In genomic region chr15:82065511-82065910, GRCm38 (mm10) we compare ENCODE assay signal across 9 mouse cellular contexts. TPM values are rescaled to one million over a fixed set of nuclear protein-coding genes. Genes with fewer than 3 reads are reported as not detected.
DNase-seq lines count a peak whose midpoint lies in the region; ATAC-seq and TF ChIP-seq lines count a peak whose summit lies in the region.
"Had no signal": no experiment of that assay in that cellular context is flagged by ENCODE, and none has a peak within 500 bp of the region (broad histone marks: within the 10 kb centered on the region; RNA-seq: fewer than 3 reads in every experiment).

No protein-coding gene starts in this region.

- WGBS in neural tube, embryonic 15.5 days = 18% methylated on average over 7 of the region's 7 CpGs
- WGBS in intestine, embryonic 14.5 days = 15% methylated on average over 7 of the region's 7 CpGs
- WGBS in olfactory bulb, adult 2 months = 9% methylated on average over 7 of the region's 7 CpGs

- intact Hi-C loops in left cerebral cortex, postnatal 14 days (cut with DNase I) = loop anchor here (2.0 to 5.0 kb wide), 2 partner anchors 42 to 171 kb away; no protein-coding TSS in a partner anchor

- no peak overlapping the region for H3K4me2 ChIP-seq in neural tube, embryonic 15.5 days
- H3K4me2 ChIP-seq in intestine, embryonic 14.5 days (ENCODE audit: low read length) = no peak overlapping the region

- no peak overlapping the region for H3K27ac ChIP-seq in neural tube, embryonic 15.5 days (replicated peaks)
- no peak overlapping the region for H3K27ac ChIP-seq in intestine, embryonic 14.5 days (ENCODE audit: low read depth)
- H3K27ac ChIP-seq in olfactory bulb, adult 2 months (ENCODE audit: insufficient read depth, low read depth, low read length) = no peak overlapping the region

- H3K36me3 ChIP-seq in neural tube, embryonic 15.5 days = no peaks in the 10 kb centered on the region
- H3K36me3 ChIP-seq in intestine, embryonic 14.5 days (ENCODE audit: control insufficient read depth, insufficient read depth, low read length) = no peaks in the 10 kb centered on the region

- no peaks in the 10 kb centered on the region for H3K9me3 ChIP-seq in neural tube, embryonic 15.5 days (replicated peaks)
- no peaks in the 10 kb centered on the region for H3K9me3 ChIP-seq in intestine, embryonic 14.5 days (ENCODE audit: control insufficient read depth, low read length)

- no peak for TF ChIP-seq POLR2A in olfactory bulb, adult 2 months (IDR thresholded peaks at IDR 0.05; ENCODE audit: insufficient read depth, low read depth, low read length)

- no peak overlapping the region for H3K4me3 ChIP-seq in neural tube, embryonic 15.5 days (replicated peaks)
- H3K4me3 ChIP-seq in intestine, embryonic 14.5 days (ENCODE audit: low read depth, low read length) = no peak overlapping the region
- H3K4me3 ChIP-seq in olfactory bulb, adult 2 months (ENCODE audit: insufficient read depth, low read depth, low read length) = no peak overlapping the region
- H3K4me3 ChIP-seq: myocyte had no signal

- peak; percentile 54 for TF ChIP-seq CTCF in olfactory bulb, adult 2 months (IDR thresholded peaks at IDR 0.05; ENCODE audit: insufficient read depth, low read depth, low read length)

- no peak overlapping the region for H3K9ac ChIP-seq in neural tube, embryonic 15.5 days (replicated peaks)
- no peak overlapping the region for H3K9ac ChIP-seq in intestine, embryonic 14.5 days (ENCODE audit: low read length)

- 0 out of 2 replicates have a peak, but pooled peaks cover 5% of the 10 kb centered on the region for H3K4me1 ChIP-seq in neural tube, embryonic 15.5 days
- H3K4me1 ChIP-seq in intestine, embryonic 14.5 days (replicated peaks; ENCODE audit: control insufficient read depth, insufficient read depth, low read length) = no peaks in the 10 kb centered on the region
- H3K4me1 ChIP-seq in olfactory bulb, adult 2 months (ENCODE audit: control insufficient read depth, insufficient read depth, low read length) = peaks cover 3% of the 10 kb centered on the region; the same call in 1 of the 2 replicates

- peak; percentile 59 for DNase-seq in neural tube, embryonic 10.5 days (ENCODE audit: extremely low spot score, low spot score)
- DNase-seq in c-Kit-positive CD71-positive TER-119-negative erythroid progenitor cells, embryonic 14.5 days (ENCODE audit: low read depth) = peak; percentile 62
- peak; percentile 89 for DNase-seq in forelimb bud, embryonic 11.5 days (ENCODE audit: low read depth, low spot score)
- DNase-seq in intestine, embryonic 14.5 days (ENCODE audit: low spot score) = peak; percentile 86
- peak; percentile 83 to 89 for DNase-seq in left cerebral cortex, postnatal 14 days (ENCODE audit: low spot score in 2 of 2)
- peak; percentile 62 for DNase-seq in thymus, postnatal 25 days

- peaks cover 40% of the 10 kb centered on the region for H3K27me3 ChIP-seq in neural tube, embryonic 15.5 days (replicated peaks)
- peaks cover 47% of the 10 kb centered on the region for H3K27me3 ChIP-seq in intestine, embryonic 14.5 days (replicated peaks; ENCODE audit: control insufficient read depth, insufficient read depth, low read length)

- no peak for ATAC-seq in neural tube, embryonic 15.5 days (ENCODE audit: low FRiP score)
- ATAC-seq in intestine, embryonic 14.5 days (replicated peaks; ENCODE audit: low FRiP score, low TSS enrichment, low read depth) = no peak

RNA-seq across cellular contexts. Expression of gene Mei1, which starts 4.3 kb away (rescaled TPM):
- 0.05 TPM in 1 of 2 replicates, not detected in the other for polyA plus RNA-seq in neural tube, embryonic 15.5 days (2015; fragmentation: Nextera tagmentation; extraction: Ambion mirVana)
- not detected in 2 replicates for polyA plus RNA-seq in intestine, embryonic 14.5 days (2014; fragmentation: Nextera tagmentation; extraction: Ambion mirVana)
- under 1 TPM; 0.72 to 0.79 TPM for total RNA-seq in left cerebral cortex, postnatal 14 days (2021)
- polyA plus RNA-seq in olfactory bulb, adult 2 months (2012; ENCODE audit: insufficient read depth, insufficient read length, low replicate concordance, missing spikeins) = not detected in 2 replicates

RNA-seq across cellular contexts. Expression of gene 4930407I10Rik, which starts 6.6 kb away (rescaled TPM):
- polyA plus RNA-seq in neural tube, embryonic 15.5 days (2015; fragmentation: Nextera tagmentation; extraction: Ambion mirVana) = not detected in 2 replicates
- polyA plus RNA-seq in intestine, embryonic 14.5 days (2014; fragmentation: Nextera tagmentation; extraction: Ambion mirVana) = not detected in 2 replicates
- not detected for total RNA-seq in left cerebral cortex, postnatal 14 days (2021)
- polyA plus RNA-seq in olfactory bulb, adult 2 months (2012; ENCODE audit: insufficient read depth, insufficient read length, low replicate concordance, missing spikeins) = not detected in 2 replicates
- polyA plus RNA-seq: myocyte had no signal

RNA-seq across cellular contexts. Expression of gene Snu13, which starts 18.1 kb away (rescaled TPM):
- 230 and 272 TPM in 2 replicates for polyA plus RNA-seq in neural tube, embryonic 15.5 days (2015; fragmentation: Nextera tagmentation; extraction: Ambion mirVana)
- polyA plus RNA-seq in intestine, embryonic 14.5 days (2014; fragmentation: Nextera tagmentation; extraction: Ambion mirVana) = 301 and 329 TPM in 2 replicates
- 100 to 1,000 TPM in 1 of 2 experiments, 10 to 100 TPM in 1; 91.1 to 102 TPM for total RNA-seq in left cerebral cortex, postnatal 14 days (2021)
- polyA plus RNA-seq in olfactory bulb, adult 2 months (2012; ENCODE audit: insufficient read depth, insufficient read length, low replicate concordance, missing spikeins) = not detected in 2 replicates

RNA-seq across cellular contexts. Expression of gene Desi1, which starts 31.8 kb away (rescaled TPM):
- 54.1 and 64.0 TPM in 2 replicates for polyA plus RNA-seq in neural tube, embryonic 15.5 days (2015; fragmentation: Nextera tagmentation; extraction: Ambion mirVana)
- 24.0 and 26.7 TPM in 2 replicates for polyA plus RNA-seq in intestine, embryonic 14.5 days (2014; fragmentation: Nextera tagmentation; extraction: Ambion mirVana)
- total RNA-seq in left cerebral cortex, postnatal 14 days (2021) = 100 to 1,000 TPM; 103 to 117 TPM
- polyA plus RNA-seq in olfactory bulb, adult 2 months (2012; ENCODE audit: insufficient read depth, insufficient read length, low replicate concordance, missing spikeins) = 107 TPM in 1 of 2 replicates, not detected in the other
